Mouse (Mus musculus): ENCODE data around the gene Olfr1535. TPM values are rescaled to one million over a fixed set of nuclear protein-coding genes. Genes with fewer than 3 reads are reported as not detected.

Gene Olfr1535
- polyA plus RNA-seq (2015; fragmentation: Illumina TruSeq; extraction: RNeasy Lipid Tissue Mini Kit (QIAGEN cat#74804); ENCODE audit: insufficient read depth, low replicate concordance) = not detected

GRCm38 (mm10) chr13:21559793-21560192 is at the start of gene Olfr1535:
TSS of gene Olfr1535 (minus strand) at chr13:21559893.

GRCm38 (mm10) chr13:21581659-21582058 is 22.0 kb upstream of the Olfr1535 start, which contains the start of gene Olfr1364:
TSS of gene Olfr1364 (minus strand) at chr13:21581759.

GRCm38 (mm10) chr13:21542708-21543107 is 17.0 kb downstream of the Olfr1535 start, which contains the start of gene Olfr1366:
TSS of gene Olfr1366 (minus strand) at chr13:21542808.

GRCm38 (mm10) chr13:21530781-21531201 is 28.9 kb downstream of the Olfr1535 start, which contains the start of gene Zkscan8:
TSS of gene Zkscan8 (minus strand) at chr13:21531120.

Other genes with a start within 250 kb of the Olfr1535 start
- gene Gpx6, start 247.8 kb downstream of the Olfr1535 start, polyA plus RNA-seq (2015; fragmentation: Illumina TruSeq; extraction: RNeasy Lipid Tissue Mini Kit (QIAGEN cat#74804); ENCODE audit: insufficient read depth, low replicate concordance) = not detected
- not detected for gene Olfr1367, start 213.0 kb downstream of the Olfr1535 start, polyA plus RNA-seq (2015; fragmentation: Illumina TruSeq; extraction: RNeasy Lipid Tissue Mini Kit (QIAGEN cat#74804); ENCODE audit: insufficient read depth, low replicate concordance)
- gene Zscan12, start 197.1 kb downstream of the Olfr1535 start, polyA plus RNA-seq (2015; fragmentation: Illumina TruSeq; extraction: RNeasy Lipid Tissue Mini Kit (QIAGEN cat#74804); ENCODE audit: insufficient read depth, low replicate concordance) = 7.2 TPM
- gene Zkscan3, start 157.1 kb downstream of the Olfr1535 start, polyA plus RNA-seq (2015; fragmentation: Illumina TruSeq; extraction: RNeasy Lipid Tissue Mini Kit (QIAGEN cat#74804); ENCODE audit: insufficient read depth, low replicate concordance) = 109 TPM
- gene Pgbd1, start 118.8 kb downstream of the Olfr1535 start, polyA plus RNA-seq (2015; fragmentation: Illumina TruSeq; extraction: RNeasy Lipid Tissue Mini Kit (QIAGEN cat#74804); ENCODE audit: insufficient read depth, low replicate concordance) = 1.5 TPM
- gene Zscan26, start 106.2 kb downstream of the Olfr1535 start, polyA plus RNA-seq (2015; fragmentation: Illumina TruSeq; extraction: RNeasy Lipid Tissue Mini Kit (QIAGEN cat#74804); ENCODE audit: insufficient read depth, low replicate concordance) = 108 TPM
- 0.32 TPM for gene Nkapl, start 91.4 kb downstream of the Olfr1535 start, polyA plus RNA-seq (2015; fragmentation: Illumina TruSeq; extraction: RNeasy Lipid Tissue Mini Kit (QIAGEN cat#74804); ENCODE audit: insufficient read depth, low replicate concordance)
- 1.2 TPM for gene Zkscan4, start 81.0 kb downstream of the Olfr1535 start, polyA plus RNA-seq (2015; fragmentation: Illumina TruSeq; extraction: RNeasy Lipid Tissue Mini Kit (QIAGEN cat#74804); ENCODE audit: insufficient read depth, low replicate concordance)
- gene Gm10065, start 80.5 kb downstream of the Olfr1535 start, polyA plus RNA-seq (2015; fragmentation: Illumina TruSeq; extraction: RNeasy Lipid Tissue Mini Kit (QIAGEN cat#74804); ENCODE audit: insufficient read depth, low replicate concordance) = not detected
- 1.3 TPM for gene AK157302, start 64.7 kb downstream of the Olfr1535 start, polyA plus RNA-seq (2015; fragmentation: Illumina TruSeq; extraction: RNeasy Lipid Tissue Mini Kit (QIAGEN cat#74804); ENCODE audit: insufficient read depth, low replicate concordance)
- gene Gm11273, start 58.5 kb downstream of the Olfr1535 start, polyA plus RNA-seq (2015; fragmentation: Illumina TruSeq; extraction: RNeasy Lipid Tissue Mini Kit (QIAGEN cat#74804); ENCODE audit: insufficient read depth, low replicate concordance) = 1.8 TPM
- gene Zkscan8, start 28.8 kb downstream of the Olfr1535 start, polyA plus RNA-seq (2015; fragmentation: Illumina TruSeq; extraction: RNeasy Lipid Tissue Mini Kit (QIAGEN cat#74804); ENCODE audit: insufficient read depth, low replicate concordance) = 19.1 TPM
- gene Olfr1366, start 17.1 kb downstream of the Olfr1535 start, polyA plus RNA-seq (2015; fragmentation: Illumina TruSeq; extraction: RNeasy Lipid Tissue Mini Kit (QIAGEN cat#74804); ENCODE audit: insufficient read depth, low replicate concordance) = not detected
- gene Olfr1364, start 21.9 kb upstream of the Olfr1535 start, polyA plus RNA-seq (2015; fragmentation: Illumina TruSeq; extraction: RNeasy Lipid Tissue Mini Kit (QIAGEN cat#74804); ENCODE audit: insufficient read depth, low replicate concordance) = not detected
- gene Olfr1362, start 54.1 kb upstream of the Olfr1535 start, polyA plus RNA-seq (2015; fragmentation: Illumina TruSeq; extraction: RNeasy Lipid Tissue Mini Kit (QIAGEN cat#74804); ENCODE audit: insufficient read depth, low replicate concordance) = not detected
- not detected for gene Olfr11, start 82.6 kb upstream of the Olfr1535 start, polyA plus RNA-seq (2015; fragmentation: Illumina TruSeq; extraction: RNeasy Lipid Tissue Mini Kit (QIAGEN cat#74804); ENCODE audit: insufficient read depth, low replicate concordance)
- not detected for gene Olfr1361, start 103.5 kb upstream of the Olfr1535 start, polyA plus RNA-seq (2015; fragmentation: Illumina TruSeq; extraction: RNeasy Lipid Tissue Mini Kit (QIAGEN cat#74804); ENCODE audit: insufficient read depth, low replicate concordance)
- gene Olfr1360, start 117.5 kb upstream of the Olfr1535 start, polyA plus RNA-seq (2015; fragmentation: Illumina TruSeq; extraction: RNeasy Lipid Tissue Mini Kit (QIAGEN cat#74804); ENCODE audit: insufficient read depth, low replicate concordance) = not detected
- gene Olfr1359, start 138.2 kb upstream of the Olfr1535 start, polyA plus RNA-seq (2015; fragmentation: Illumina TruSeq; extraction: RNeasy Lipid Tissue Mini Kit (QIAGEN cat#74804); ENCODE audit: insufficient read depth, low replicate concordance) = not detected
- not detected for gene Hist1h2bl, start 156.2 kb upstream of the Olfr1535 start, polyA plus RNA-seq (2015; fragmentation: Illumina TruSeq; extraction: RNeasy Lipid Tissue Mini Kit (QIAGEN cat#74804); ENCODE audit: insufficient read depth, low replicate concordance)
- not detected for gene Hist1h2ai, start 156.5 kb upstream of the Olfr1535 start, polyA plus RNA-seq (2015; fragmentation: Illumina TruSeq; extraction: RNeasy Lipid Tissue Mini Kit (QIAGEN cat#74804); ENCODE audit: insufficient read depth, low replicate concordance)
- not detected for gene Hist1h3h, start 157.8 kb upstream of the Olfr1535 start, polyA plus RNA-seq (2015; fragmentation: Illumina TruSeq; extraction: RNeasy Lipid Tissue Mini Kit (QIAGEN cat#74804); ENCODE audit: insufficient read depth, low replicate concordance)
- gene Hist1h2bm, start 162.2 kb upstream of the Olfr1535 start, polyA plus RNA-seq (2015; fragmentation: Illumina TruSeq; extraction: RNeasy Lipid Tissue Mini Kit (QIAGEN cat#74804); ENCODE audit: insufficient read depth, low replicate concordance) = not detected
- not detected for gene Hist1h4j, start 175.2 kb upstream of the Olfr1535 start, polyA plus RNA-seq (2015; fragmentation: Illumina TruSeq; extraction: RNeasy Lipid Tissue Mini Kit (QIAGEN cat#74804); ENCODE audit: insufficient read depth, low replicate concordance)
- not detected for gene Hist1h4k, start 190.6 kb upstream of the Olfr1535 start, polyA plus RNA-seq (2015; fragmentation: Illumina TruSeq; extraction: RNeasy Lipid Tissue Mini Kit (QIAGEN cat#74804); ENCODE audit: insufficient read depth, low replicate concordance)
- gene Hist1h2ak, start 193.9 kb upstream of the Olfr1535 start, polyA plus RNA-seq (2015; fragmentation: Illumina TruSeq; extraction: RNeasy Lipid Tissue Mini Kit (QIAGEN cat#74804); ENCODE audit: insufficient read depth, low replicate concordance) = not detected
- not detected for gene Hist1h2bn, start 194.2 kb upstream of the Olfr1535 start, polyA plus RNA-seq (2015; fragmentation: Illumina TruSeq; extraction: RNeasy Lipid Tissue Mini Kit (QIAGEN cat#74804); ENCODE audit: insufficient read depth, low replicate concordance)
- not detected for gene Hist1h1b, start 220.7 kb upstream of the Olfr1535 start, polyA plus RNA-seq (2015; fragmentation: Illumina TruSeq; extraction: RNeasy Lipid Tissue Mini Kit (QIAGEN cat#74804); ENCODE audit: insufficient read depth, low replicate concordance)
- gene Hist1h3i, start 223.5 kb upstream of the Olfr1535 start, polyA plus RNA-seq (2015; fragmentation: Illumina TruSeq; extraction: RNeasy Lipid Tissue Mini Kit (QIAGEN cat#74804); ENCODE audit: insufficient read depth, low replicate concordance) = not detected
- not detected for gene Hist1h2an, start 227.3 kb upstream of the Olfr1535 start, polyA plus RNA-seq (2015; fragmentation: Illumina TruSeq; extraction: RNeasy Lipid Tissue Mini Kit (QIAGEN cat#74804); ENCODE audit: insufficient read depth, low replicate concordance)
- not detected for gene Hist1h2bp, start 227.6 kb upstream of the Olfr1535 start, polyA plus RNA-seq (2015; fragmentation: Illumina TruSeq; extraction: RNeasy Lipid Tissue Mini Kit (QIAGEN cat#74804); ENCODE audit: insufficient read depth, low replicate concordance)